Mouse (Mus musculus): ENCODE measurements around the gene Gprc5d. TPM values are rescaled to one million over a fixed set of nuclear protein-coding genes. Genes with fewer than 3 reads are reported as not detected.

Gprc5d gene
- polyA plus RNA-seq, 1 experiment from 2014 or later, result 0.18 TPM

GRCm38 (mm10) chr6:135089786-135090185, 28.3 kb downstream of the Gprc5d start:
- ATAC-seq (ENCODE audit: low FRiP score, low read depth), result no peak
- Histone ChIP-seq H3K9ac (replicated peaks) (no peak overlapping the region), H3K27me3 (peaks cover 17% of the 10 kb centered on the region), H3K4me1 (peaks cover 5% of the 10 kb centered on the region), H3K4me2 (replicated peaks) (no peak overlapping the region), H3K4me3 (no peak overlapping the region), H3K9me3 (no peaks in the 10 kb centered on the region), H3K36me3 (no peaks in the 10 kb centered on the region), H3K27ac (replicated peaks) (no peak overlapping the region)
- WGBS, result 25% methylated on average over 8 of the region's 8 CpGs

GRCm38 (mm10) chr6:135087721-135088451, 30.2 kb downstream of the Gprc5d start:
- H3K4me2 ChIP-seq (replicated peaks), result peak overlapping the region; percentile 26
- peak; percentile 80 for ATAC-seq (ENCODE audit: low FRiP score, low read depth)
- no peaks in the 10 kb centered on the region for H3K9me3 ChIP-seq
- H3K27me3 ChIP-seq, result peaks cover 17% of the 10 kb centered on the region
- no peaks in the 10 kb centered on the region for H3K36me3 ChIP-seq
- no peak overlapping the region for H3K27ac ChIP-seq (replicated peaks)
- H3K4me1 ChIP-seq, result peaks cover 5% of the 10 kb centered on the region
- no peak overlapping the region for H3K4me3 ChIP-seq
- H3K9ac ChIP-seq (replicated peaks), result no peak overlapping the region
- WGBS, result 33% methylated on average over 19 of the region's 19 CpGs

DNA sequence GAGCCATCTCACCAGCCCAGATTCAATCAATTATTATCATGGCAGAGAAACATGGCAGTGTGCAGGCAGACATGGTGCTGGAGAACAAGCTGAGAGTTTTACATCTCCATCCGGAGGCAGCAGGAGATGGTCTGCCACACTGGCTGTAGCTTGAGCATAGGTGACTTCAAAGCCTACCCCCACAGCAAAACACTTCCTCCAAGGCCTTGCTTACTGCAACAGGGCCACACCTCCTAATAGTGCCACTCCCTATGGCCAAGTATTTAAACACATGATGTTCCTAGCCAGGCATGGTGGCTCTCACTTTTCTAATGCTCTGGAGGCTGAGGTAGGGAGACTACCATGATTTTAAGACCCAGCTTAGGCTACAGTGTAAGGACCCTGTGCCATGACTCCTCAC, 32.4 kb downstream of the Gprc5d start:
- ATAC-seq (ENCODE audit: low FRiP score, low read depth), result no peak
- Histone ChIP-seq H3K4me3 (no peak overlapping the region), H3K27ac (replicated peaks) (no peak overlapping the region), H3K4me1 (peaks cover 5% of the 10 kb centered on the region), H3K36me3 (no peaks in the 10 kb centered on the region), H3K9ac (replicated peaks) (no peak overlapping the region), H3K4me2 (replicated peaks) (no peak overlapping the region), H3K27me3 (peaks cover 13% of the 10 kb centered on the region), H3K9me3 (no peaks in the 10 kb centered on the region)
- WGBS, result 84% methylated on average over 1 of the region's 1 CpGs

GRCm38 (mm10) chr6:135083991-135084502, 34.0 kb downstream of the Gprc5d start:
- Histone ChIP-seq H3K36me3 (no peaks in the 10 kb centered on the region), H3K4me3 (no peak overlapping the region), H3K9me3 (no peaks in the 10 kb centered on the region), H3K9ac (replicated peaks) (no peak overlapping the region), H3K4me1 (peaks cover 5% of the 10 kb centered on the region), H3K27ac (replicated peaks) (no peak overlapping the region), H3K27me3 (peaks cover 5% of the 10 kb centered on the region), H3K4me2 (replicated peaks) (no peak overlapping the region)
- ATAC-seq (ENCODE audit: low FRiP score, low read depth), result no peak
- WGBS, result 74% methylated on average over 10 of the region's 10 CpGs

- WGBS, result 50% methylated on average over 12 of the region's 12 CpGs
- H3K4me3 ChIP-seq, result no peak overlapping the region
- H3K4me1 ChIP-seq, result no peaks in the 10 kb centered on the region
- H3K27ac ChIP-seq (replicated peaks), result no peak overlapping the region
- ATAC-seq (ENCODE audit: low FRiP score, low read depth), result no peak
- no peaks in the 10 kb centered on the region for H3K27me3 ChIP-seq
- H3K9me3 ChIP-seq, result no peaks in the 10 kb centered on the region
- no peak overlapping the region for H3K4me2 ChIP-seq (replicated peaks)
- H3K36me3 ChIP-seq, result no peaks in the 10 kb centered on the region
- no peak overlapping the region for H3K9ac ChIP-seq (replicated peaks)
These were observed 39.7 kb downstream of the Gprc5d start for GRCm38 (mm10) chr6:135078420-135078819.

GRCm38 (mm10) chr6:135076202-135076601, 41.9 kb downstream of the Gprc5d start:
- no peaks in the 10 kb centered on the region for H3K36me3 ChIP-seq
- H3K9me3 ChIP-seq, result no peaks in the 10 kb centered on the region
- H3K4me1 ChIP-seq, result no peaks in the 10 kb centered on the region
- no peak overlapping the region for H3K9ac ChIP-seq (replicated peaks)
- no peak overlapping the region for H3K27ac ChIP-seq (replicated peaks)
- H3K4me2 ChIP-seq (replicated peaks), result no peak overlapping the region
- ATAC-seq (ENCODE audit: low FRiP score, low read depth), result no peak
- H3K27me3 ChIP-seq, result no peaks in the 10 kb centered on the region
- 52% methylated on average over 3 of the region's 3 CpGs for WGBS
- H3K4me3 ChIP-seq, result no peak overlapping the region

DNA sequence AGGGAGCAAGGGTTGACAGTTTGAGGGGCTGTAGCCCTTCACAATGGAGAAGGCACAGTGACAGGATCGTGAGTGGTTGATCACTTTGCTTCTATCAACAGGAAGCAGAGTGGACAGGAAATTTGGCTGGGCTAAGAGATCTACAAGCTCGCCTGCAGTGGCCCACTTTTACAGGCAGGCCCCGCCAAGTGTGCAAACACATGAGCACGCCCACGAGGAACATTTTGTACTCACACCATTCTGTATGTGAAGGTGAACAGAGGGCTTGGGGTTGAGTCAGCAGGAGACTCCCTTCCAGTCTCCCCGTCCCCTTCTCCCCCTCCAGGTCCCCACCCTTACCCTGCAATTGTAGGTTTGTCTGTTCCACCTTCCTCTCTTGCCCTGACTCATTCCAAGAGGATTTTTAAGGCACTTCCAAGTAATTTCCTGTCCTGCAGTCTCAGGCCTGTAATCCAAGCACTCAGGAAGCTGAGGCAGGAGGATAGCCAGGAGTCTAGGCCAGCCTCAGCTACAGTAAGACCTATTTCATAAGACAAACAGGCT, 43.6 kb downstream of the Gprc5d start:
- Histone ChIP-seq H3K27me3 (no peaks in the 10 kb centered on the region), H3K4me3 (no peak overlapping the region), H3K4me2 (replicated peaks) (no peak overlapping the region), H3K9me3 (no peaks in the 10 kb centered on the region), H3K36me3 (no peaks in the 10 kb centered on the region), H3K9ac (replicated peaks) (no peak overlapping the region), H3K4me1 (no peaks in the 10 kb centered on the region), H3K27ac (replicated peaks) (no peak overlapping the region)
- 85% methylated on average over 6 of the region's 6 CpGs for WGBS
- no peak for ATAC-seq (ENCODE audit: low FRiP score, low read depth)

DNA sequence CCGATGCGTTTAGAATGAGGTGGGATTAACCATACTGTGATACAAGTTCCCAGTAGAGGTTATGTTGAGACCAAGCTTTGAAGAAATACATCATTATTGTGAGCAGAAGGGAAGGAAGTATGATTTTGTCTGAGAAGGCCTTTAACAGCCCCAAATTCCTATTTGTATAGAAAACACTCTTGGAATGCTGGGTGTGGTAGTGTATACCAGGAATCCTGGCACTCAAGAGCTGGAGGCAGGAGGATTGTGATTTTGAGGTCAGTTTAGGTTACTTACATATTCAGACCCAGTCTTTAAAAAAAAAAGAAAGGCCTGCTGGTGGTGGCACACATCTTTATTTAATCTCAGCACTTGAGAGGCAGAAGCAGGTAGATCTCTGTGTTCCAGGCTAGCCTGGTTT, 47.7 kb downstream of the Gprc5d start:
- Histone ChIP-seq H3K4me1 (peaks cover 20% of the 10 kb centered on the region), H3K27me3 (peaks cover 27% of the 10 kb centered on the region), H3K36me3 (no peaks in the 10 kb centered on the region), H3K9ac (replicated peaks) (no peak overlapping the region), H3K9me3 (no peaks in the 10 kb centered on the region), H3K27ac (replicated peaks) (no peak overlapping the region), H3K4me3 (no peak overlapping the region), H3K4me2 (replicated peaks) (no peak overlapping the region)
- 86% methylated on average over 2 of the region's 2 CpGs for WGBS
- ATAC-seq (ENCODE audit: low FRiP score, low read depth), result no peak

DNA sequence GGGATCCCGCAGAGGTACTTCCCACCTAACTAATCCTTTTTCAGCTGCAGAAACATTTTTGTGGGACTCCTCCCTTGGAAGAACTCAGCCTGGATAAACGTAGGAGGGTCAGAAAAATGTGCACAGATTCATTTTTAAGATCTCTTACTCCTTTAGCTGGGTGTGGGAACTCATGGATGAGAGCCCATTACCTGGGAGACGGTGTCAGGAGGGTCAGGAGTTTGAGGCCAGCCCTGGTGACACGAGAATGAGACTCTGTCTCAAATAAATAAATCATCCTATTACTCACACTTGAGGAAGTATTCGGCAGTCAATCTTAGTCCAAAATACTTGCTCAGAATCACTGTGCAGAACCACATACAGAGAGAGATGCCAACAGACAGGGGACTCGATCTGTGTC, 48.2 kb downstream of the Gprc5d start:
- H3K4me2 ChIP-seq (replicated peaks), result no peak overlapping the region
- peaks cover 25% of the 10 kb centered on the region for H3K4me1 ChIP-seq
- H3K27ac ChIP-seq (replicated peaks), result no peak overlapping the region
- no peaks in the 10 kb centered on the region for H3K9me3 ChIP-seq
- no peak overlapping the region for H3K4me3 ChIP-seq
- ATAC-seq (ENCODE audit: low FRiP score, low read depth), result no peak
- no peak overlapping the region for H3K9ac ChIP-seq (replicated peaks)
- peaks cover 32% of the 10 kb centered on the region for H3K27me3 ChIP-seq
- 77% methylated on average over 6 of the region's 6 CpGs for WGBS
- H3K36me3 ChIP-seq, result no peaks in the 10 kb centered on the region

- H3K4me2 ChIP-seq (replicated peaks), result no peak overlapping the region
- no peak overlapping the region for H3K9ac ChIP-seq (replicated peaks)
- H3K9me3 ChIP-seq, result no peaks in the 10 kb centered on the region
- H3K4me1 ChIP-seq, result peaks cover 26% of the 10 kb centered on the region
- H3K27ac ChIP-seq (replicated peaks), result no peak overlapping the region
- 79% methylated on average over 5 of the region's 5 CpGs for WGBS
- no peak overlapping the region for H3K4me3 ChIP-seq
- ATAC-seq (ENCODE audit: low FRiP score, low read depth), result no peak
- H3K36me3 ChIP-seq, result no peaks in the 10 kb centered on the region
- H3K27me3 ChIP-seq, result peaks cover 46% of the 10 kb centered on the region
These were observed 49.9 kb downstream of the Gprc5d start for GRCm38 (mm10) chr6:135068221-135068620.

DNA sequence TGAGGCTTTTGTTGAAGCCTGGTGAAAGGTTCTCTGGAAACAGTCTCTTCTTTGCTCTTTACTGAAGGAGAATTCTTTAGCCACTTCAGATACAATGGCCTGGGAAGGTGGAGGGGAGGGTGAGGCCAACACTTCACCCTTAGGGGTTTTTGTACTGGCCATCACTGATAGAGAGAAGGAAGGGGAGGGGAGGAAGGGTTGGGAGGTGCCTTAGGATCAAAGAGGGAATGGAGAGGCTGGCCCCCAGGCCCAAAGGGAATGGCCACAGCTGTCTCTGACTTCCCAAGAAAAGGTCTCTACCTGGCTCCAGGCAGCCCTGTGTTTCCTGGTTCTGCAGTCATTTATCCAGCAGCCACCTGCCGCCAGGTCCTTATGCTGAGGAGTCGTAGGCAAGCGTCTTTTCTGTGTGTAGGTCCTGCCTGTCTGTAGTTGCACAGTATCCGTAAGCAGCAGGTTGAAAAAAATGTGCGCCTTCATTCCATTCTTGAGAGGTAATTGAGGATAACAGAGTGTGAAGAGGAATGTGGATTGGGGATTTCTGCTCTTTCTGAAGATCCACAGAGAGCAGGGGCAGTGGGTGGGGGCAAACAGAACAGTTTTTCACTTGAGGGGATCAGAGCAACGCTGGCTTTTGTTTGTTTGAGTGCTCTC, 51.2 kb downstream of the Gprc5d start:
- Histone ChIP-seq H3K4me1 (peaks cover 26% of the 10 kb centered on the region), H3K4me3 (no peak overlapping the region), H3K9me3 (no peaks in the 10 kb centered on the region), H3K36me3 (no peaks in the 10 kb centered on the region), H3K4me2 (replicated peaks) (no peak overlapping the region; the same call in 1 of the 2 replicates), H3K9ac (replicated peaks) (no peak overlapping the region), H3K27me3 (peaks cover 46% of the 10 kb centered on the region), H3K27ac (replicated peaks) (no peak overlapping the region)
- no peak for ATAC-seq (ENCODE audit: low FRiP score, low read depth)
- 9% methylated on average over 6 of the region's 6 CpGs for WGBS

- WGBS, result under 1% methylated on average over 44 of the region's 44 CpGs
- H3K9ac ChIP-seq (replicated peaks), result peak within 1 kb of the TSS; percentile 46
- peak; percentile 67 for ATAC-seq (ENCODE audit: low FRiP score, low read depth)
- no peak within 1 kb of the TSS for H3K27ac ChIP-seq (replicated peaks)
- H3K4me1 ChIP-seq, result peaks cover 26% of the 10 kb centered on the region
- peak within 1 kb of the TSS; percentile 80 for H3K4me2 ChIP-seq (replicated peaks)
- peak within 1 kb of the TSS; percentile 47 for H3K4me3 ChIP-seq
- H3K36me3 ChIP-seq, result no peaks in the 10 kb centered on the region
- H3K27me3 ChIP-seq, result peaks cover 46% of the 10 kb centered on the region
- H3K9me3 ChIP-seq, result no peaks in the 10 kb centered on the region
These were observed 52.7 kb downstream of the Gprc5d start, which contains the start of gene Gprc5a for GRCm38 (mm10) chr6:135065236-135065957. Gprc5a (plus strand) TSS chr6:135065651.
